Mouse (Mus musculus): ENCODE data around the gene Styx.
"Not testable (repeated sequence)": the region's sequence is repeated elsewhere in the genome, so short reads cannot be mapped to it uniquely, and the experiment has no call there.

The Styx gene

GRCm38 (mm10) chr14:45364211-45365195 lies 13.6 kb downstream of the Styx start:
- DNase-seq: peak; percentile 64 to 69

GRCm38 (mm10) chr14:45365196-45365587 lies 14.3 kb downstream of the Styx start:
- no peak for DNase-seq

GRCm38 (mm10) chr14:45378771-45379170 lies 27.9 kb downstream of the Styx start:
- no peak for DNase-seq

- no peak for DNase-seq
These were observed 29.9 kb downstream of the Styx start for GRCm38 (mm10) chr14:45380756-45381155.

- DNase-seq: no peak
These were observed 32.0 kb downstream of the Styx start for GRCm38 (mm10) chr14:45382912-45383311.

GRCm38 (mm10) chr14:45385596-45385995 lies 34.7 kb downstream of the Styx start:
- DNase-seq: no peak

GRCm38 (mm10) chr14:45387480-45387879 lies 36.6 kb downstream of the Styx start:
- DNase-seq: no peak

GRCm38 (mm10) chr14:45388345-45389181 lies 37.7 kb downstream of the Styx start:
- DNase-seq: peak; percentile 92 to 97

GRCm38 (mm10) chr14:45389194-45389593 lies 38.3 kb downstream of the Styx start:
- DNase-seq: no peak

- DNase-seq: no peak
These were observed 48.9 kb downstream of the Styx start for GRCm38 (mm10) chr14:45399836-45400235.

- DNase-seq: no peak
These were observed 52.8 kb downstream of the Styx start for GRCm38 (mm10) chr14:45403651-45404050.

GRCm38 (mm10) chr14:45404813-45405212 lies 53.9 kb downstream of the Styx start, which contains the start of gene Gnpnat1:
Gene Gnpnat1 (minus strand): TSS chr14:45404913.
- DNase-seq: not testable (repeated sequence)

- DNase-seq: no peak
These were observed 65.4 kb downstream of the Styx start for GRCm38 (mm10) chr14:45416265-45416664.

- no peak for DNase-seq
These were observed 67.7 kb downstream of the Styx start for GRCm38 (mm10) chr14:45418553-45418952.

- no peak for DNase-seq
These were observed 68.4 kb downstream of the Styx start for GRCm38 (mm10) chr14:45419323-45419722.

- peak; percentile 6 to 8 for DNase-seq
These were observed 71.5 kb downstream of the Styx start for GRCm38 (mm10) chr14:45422371-45422770.

- peak; percentile 13 to 30 for DNase-seq
These were observed 72.3 kb downstream of the Styx start for GRCm38 (mm10) chr14:45423220-45423619.

- DNase-seq: no peak
These were observed 79.4 kb downstream of the Styx start for GRCm38 (mm10) chr14:45430066-45430842.

- no peak for DNase-seq
These were observed 81.1 kb downstream of the Styx start for GRCm38 (mm10) chr14:45432003-45432402.

- DNase-seq: no peak
These were observed 83.3 kb downstream of the Styx start for GRCm38 (mm10) chr14:45434220-45434619.

- no peak for DNase-seq
These were observed 87.5 kb downstream of the Styx start for GRCm38 (mm10) chr14:45438250-45438930.

- DNase-seq: no peak
These were observed 88.0 kb downstream of the Styx start for GRCm38 (mm10) chr14:45438931-45439275.
